Mouse (Mus musculus) heart, embryonic 13.5 days (tissue): ENCODE data around the gene Cbx4. TPM values are rescaled to one million over a fixed set of nuclear protein-coding genes. Genes with fewer than 3 reads are reported as not detected.

Experiments used
- ATAC-seq: fragments of 200-750 bp; cut with Nextera tagmentation; 2 replicates; pipeline ENCODE4 v1.8.0; 2017; ENCODE audit warnings: moderate TSS enrichment; ENCODE audit not compliant: insufficient number of reproducible peaks, low FRiP score, low TSS enrichment; ENCODE audit errors: extremely low read depth
- H3K27ac ChIP-seq: fragments of 300-500 bp; sonication (generic); replicated peaks from 2 replicates; pipeline ENCODE4 v1.5.1; 2015; ENCODE audit warnings: moderate library complexity, mild to moderate bottlenecking, inconsistent platforms
- H3K27me3 ChIP-seq: fragments of 300-500 bp; sonication (generic); replicated peaks from 2 replicates; pipeline ENCODE4 v1.6.1; 2015; ENCODE audit warnings: mild to moderate bottlenecking, inconsistent platforms
- H3K36me3 ChIP-seq: fragments of 300-500 bp; sonication (generic); 2 replicates; pipeline ENCODE4 v1.6.1; 2015; ENCODE audit warnings: mild to moderate bottlenecking, inconsistent platforms
- H3K4me1 ChIP-seq: fragments of 300-500 bp; sonication (generic); 2 replicates; pipeline ENCODE4 v1.6.1; 2015; ENCODE audit warnings: inconsistent platforms
- H3K4me2 ChIP-seq: fragments of 300-500 bp; sonication (generic); 2 replicates; pipeline ENCODE4 v1.6.1; 2015; ENCODE audit warnings: inconsistent platforms, mild to moderate bottlenecking, moderate library complexity
- H3K4me3 ChIP-seq: fragments of 300-500 bp; sonication (generic); 2 replicates; pipeline ENCODE4 v1.5.1; 2015; ENCODE audit warnings: moderate library complexity, mild to moderate bottlenecking, inconsistent platforms
- H3K9ac ChIP-seq: fragments of 300-500 bp; sonication (generic); 2 replicates; pipeline ENCODE4 v1.6.1; 2015; ENCODE audit warnings: inconsistent platforms, mild to moderate bottlenecking, moderate library complexity
- H3K9me3 ChIP-seq: fragments of 300-500 bp; sonication (generic); 2 replicates; pipeline ENCODE4 v1.6.1; 2016; ENCODE audit warnings: inconsistent platforms
- WGBS: fragments of 180-500 bp; shearing (Covaris S2); methylation state at CpG from one replicate; pipeline ENCODE4 v1.1.7; 2015; ENCODE audit warnings: mixed read lengths; 5-methylcytosine and 5-hydroxymethylcytosine counted together
- polyA plus RNA-seq: library from polyadenylated mRNA; unstranded; fragments of >200 nt; fragmentation: Nextera tagmentation; extraction: Ambion mirVana; gene quantifications from 2 replicates; pipeline ENCODE4 v1.2.1, GENCODE M21; 2015

The Cbx4 gene
- polyA plus RNA-seq, 1 experiment from 2014 or later = 8.0 TPM

- Histone ChIP-seq H3K4me2 (peak overlapping the region; percentile 96), H3K36me3 (no peaks in the 10 kb centered on the region), H3K27ac (0 out of 2 replicates have a peak overlapping the region, but pooled peaks have one; percentile 37), H3K9ac (peak overlapping the region; percentile 79), H3K4me1 (peaks cover 56% of the 10 kb centered on the region), H3K4me3 (peak overlapping the region; percentile 68), H3K9me3 (no peaks in the 10 kb centered on the region), H3K27me3 (peaks cover 81% of the 10 kb centered on the region)
- 1% methylated on average over 33 of the region's 35 CpGs for WGBS
- ATAC-seq = no peak
These were observed 32.2 kb downstream of the Cbx4 start for GRCm38 (mm10) chr11:119053738-119054350.

- peak overlapping the region; percentile 90 for H3K27ac ChIP-seq
- under 1% methylated on average over 36 of the region's 42 CpGs for WGBS
- H3K4me3 ChIP-seq = peak overlapping the region; percentile 68
- H3K27me3 ChIP-seq = peaks cover 81% of the 10 kb centered on the region
- H3K9me3 ChIP-seq = no peaks in the 10 kb centered on the region
- peaks cover 51% of the 10 kb centered on the region for H3K4me1 ChIP-seq
- peak overlapping the region; percentile 96 for H3K4me2 ChIP-seq
- ATAC-seq = peak; percentile 76
- H3K36me3 ChIP-seq = no peaks in the 10 kb centered on the region
- peak overlapping the region; percentile 79 for H3K9ac ChIP-seq
These were observed 32.8 kb downstream of the Cbx4 start for GRCm38 (mm10) chr11:119053257-119053670.

GRCm38 (mm10) chr11:119052661-119053256 is 33.3 kb downstream of the Cbx4 start:
- ATAC-seq = peak; percentile 32; the same call in 1 of the 2 replicates
- peaks cover 51% of the 10 kb centered on the region for H3K4me1 ChIP-seq
- H3K9ac ChIP-seq = peak overlapping the region; percentile 78
- WGBS = 2% methylated on average over 13 of the region's 13 CpGs
- H3K36me3 ChIP-seq = no peaks in the 10 kb centered on the region
- H3K4me3 ChIP-seq = peak overlapping the region; percentile 68
- peak overlapping the region; percentile 90 for H3K27ac ChIP-seq
- H3K9me3 ChIP-seq = no peaks in the 10 kb centered on the region
- H3K4me2 ChIP-seq = peak overlapping the region; percentile 96
- H3K27me3 ChIP-seq = peaks cover 81% of the 10 kb centered on the region

GRCm38 (mm10) chr11:119051927-119052660 is 33.9 kb downstream of the Cbx4 start:
- Histone ChIP-seq H3K9ac (peak overlapping the region; percentile 58), H3K4me1 (peaks cover 51% of the 10 kb centered on the region), H3K4me3 (0 out of 2 replicates have a peak overlapping the region, but pooled peaks have one; percentile 68), H3K27me3 (peaks cover 81% of the 10 kb centered on the region), H3K27ac (peak overlapping the region; percentile 90; the same call in 1 of the 2 replicates), H3K36me3 (no peaks in the 10 kb centered on the region), H3K9me3 (no peaks in the 10 kb centered on the region), H3K4me2 (peak overlapping the region; percentile 96)
- 3% methylated on average over 15 of the region's 15 CpGs for WGBS
- ATAC-seq = no peak

GRCm38 (mm10) chr11:119051426-119051825 is 34.6 kb downstream of the Cbx4 start:
- peaks cover 88% of the 10 kb centered on the region for H3K27me3 ChIP-seq
- no peak for ATAC-seq
- H3K4me1 ChIP-seq = peaks cover 56% of the 10 kb centered on the region
- no peak overlapping the region for H3K27ac ChIP-seq
- H3K9ac ChIP-seq = no peak overlapping the region
- H3K4me2 ChIP-seq = no peak overlapping the region
- H3K4me3 ChIP-seq = no peak overlapping the region
- H3K9me3 ChIP-seq = no peaks in the 10 kb centered on the region
- H3K36me3 ChIP-seq = no peaks in the 10 kb centered on the region

- H3K27ac ChIP-seq = no peak overlapping the region
- 4% methylated on average over 2 of the region's 2 CpGs for WGBS
- H3K27me3 ChIP-seq = peaks cover 93% of the 10 kb centered on the region
- no peak for ATAC-seq
- H3K4me3 ChIP-seq = no peak overlapping the region
- no peaks in the 10 kb centered on the region for H3K9me3 ChIP-seq
- H3K4me1 ChIP-seq = peaks cover 51% of the 10 kb centered on the region
- no peak overlapping the region for H3K9ac ChIP-seq
- H3K36me3 ChIP-seq = no peaks in the 10 kb centered on the region
- no peak overlapping the region for H3K4me2 ChIP-seq
These were observed 35.7 kb downstream of the Cbx4 start for GRCm38 (mm10) chr11:119050361-119050760.

GRCm38 (mm10) chr11:119048133-119048510 is 37.9 kb downstream of the Cbx4 start:
- no peaks in the 10 kb centered on the region for H3K36me3 ChIP-seq
- H3K9me3 ChIP-seq = no peaks in the 10 kb centered on the region
- peak overlapping the region; percentile 43 for H3K4me3 ChIP-seq
- WGBS = 1% methylated on average over 13 of the region's 13 CpGs
- H3K9ac ChIP-seq = peak overlapping the region; percentile 34; the same call in 1 of the 2 replicates
- peaks cover 96% of the 10 kb centered on the region for H3K27me3 ChIP-seq
- peak overlapping the region; percentile 69 for H3K4me2 ChIP-seq
- peaks cover 48% of the 10 kb centered on the region for H3K4me1 ChIP-seq
- ATAC-seq = no peak
- no peak overlapping the region for H3K27ac ChIP-seq

GRCm38 (mm10) chr11:119047261-119048132 is 38.5 kb downstream of the Cbx4 start:
- under 1% methylated on average over 43 of the region's 43 CpGs for WGBS
- peaks cover 48% of the 10 kb centered on the region for H3K4me1 ChIP-seq
- peaks cover 100% of the 10 kb centered on the region for H3K27me3 ChIP-seq
- ATAC-seq = no peak
- no peak overlapping the region for H3K27ac ChIP-seq
- H3K4me3 ChIP-seq = peak overlapping the region; percentile 43
- H3K9ac ChIP-seq = peak overlapping the region; percentile 58; the same call in 1 of the 2 replicates
- peak overlapping the region; percentile 69 for H3K4me2 ChIP-seq
- H3K36me3 ChIP-seq = no peaks in the 10 kb centered on the region
- H3K9me3 ChIP-seq = no peaks in the 10 kb centered on the region

GRCm38 (mm10) chr11:119046601-119047245 is 39.3 kb downstream of the Cbx4 start:
- peaks cover 100% of the 10 kb centered on the region for H3K27me3 ChIP-seq
- no peaks in the 10 kb centered on the region for H3K9me3 ChIP-seq
- H3K4me2 ChIP-seq = peak overlapping the region; percentile 69
- H3K36me3 ChIP-seq = no peaks in the 10 kb centered on the region
- peak overlapping the region; percentile 58 for H3K9ac ChIP-seq
- ATAC-seq = no peak
- peaks cover 49% of the 10 kb centered on the region for H3K4me1 ChIP-seq
- no peak overlapping the region for H3K27ac ChIP-seq
- peak overlapping the region; percentile 43 for H3K4me3 ChIP-seq
- WGBS = 2% methylated on average over 39 of the region's 39 CpGs

GRCm38 (mm10) chr11:119044551-119045337 is 41.3 kb downstream of the Cbx4 start:
- Histone ChIP-seq H3K4me2 (peak overlapping the region; percentile 59), H3K4me3 (peak overlapping the region; percentile 32), H3K36me3 (no peaks in the 10 kb centered on the region), H3K4me1 (peaks cover 59% of the 10 kb centered on the region), H3K9me3 (no peaks in the 10 kb centered on the region), H3K9ac (peak overlapping the region; percentile 56; the same call in 1 of the 2 replicates), H3K27ac (no peak overlapping the region), H3K27me3 (peaks cover 85% of the 10 kb centered on the region)
- no peak for ATAC-seq
- 2% methylated on average over 41 of the region's 41 CpGs for WGBS
